Mouse (Mus musculus): Measurements from ENCODE around the gene Pcbd1. TPM values are rescaled to one million over a fixed set of nuclear protein-coding genes. Genes with fewer than 3 reads are reported as not detected.
"Not testable (repeated sequence)": the region's sequence is repeated elsewhere in the genome, so short reads cannot be mapped to it uniquely, and the experiment has no call there.

Pcbd1 gene
- polyA plus RNA-seq, 1 experiment, result 21.0 TPM

DNA sequence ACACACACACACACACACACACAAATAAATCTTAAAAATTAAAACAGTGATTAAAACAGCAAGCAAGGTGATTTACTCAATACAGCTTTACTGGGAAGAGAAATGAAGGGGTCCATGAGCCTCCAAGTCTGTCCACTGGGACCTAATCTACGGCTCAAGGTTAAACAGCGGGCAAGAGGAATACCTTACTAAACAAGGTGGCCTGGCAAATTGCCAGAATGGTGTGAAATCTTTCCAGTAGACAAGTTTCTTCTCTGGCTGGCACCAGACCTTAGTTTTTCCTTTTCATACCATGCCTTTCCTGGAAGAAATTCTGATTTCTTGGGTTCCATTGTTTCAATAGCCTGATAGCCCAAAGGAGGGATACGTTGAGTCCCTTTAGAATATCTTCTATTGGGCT, 663 bp upstream of the Pcbd1 start:
- no peak overlapping the region for H3K27ac ChIP-seq (ENCODE audit: insufficient read depth, low read depth, low read length)
- 44% methylated on average over 3 of the region's 3 CpGs for WGBS
- peaks cover 10% of the 10 kb centered on the region; the same call in 1 of the 2 replicates for H3K4me1 ChIP-seq (ENCODE audit: control insufficient read depth, insufficient read depth, insufficient read length, low read length)
- no peaks in the 10 kb centered on the region for H3K36me3 ChIP-seq (ENCODE audit: control insufficient read depth, insufficient read depth, low read length)
- no peak overlapping the region for H3K4me3 ChIP-seq (ENCODE audit: low read depth, low read length)
- TF ChIP-seq CTCF (IDR thresholded peaks at IDR 0.05; ENCODE audit: extremely low read depth, insufficient read length, insufficient replicate concordance, low read depth, low read length), result no peak
- no peak for TF ChIP-seq POLR2A (IDR thresholded peaks at IDR 0.05; ENCODE audit: low read depth, low read length)
- H3K27me3 ChIP-seq (ENCODE audit: control insufficient read depth, insufficient read depth, low read length), result no peaks in the 10 kb centered on the region

DNA sequence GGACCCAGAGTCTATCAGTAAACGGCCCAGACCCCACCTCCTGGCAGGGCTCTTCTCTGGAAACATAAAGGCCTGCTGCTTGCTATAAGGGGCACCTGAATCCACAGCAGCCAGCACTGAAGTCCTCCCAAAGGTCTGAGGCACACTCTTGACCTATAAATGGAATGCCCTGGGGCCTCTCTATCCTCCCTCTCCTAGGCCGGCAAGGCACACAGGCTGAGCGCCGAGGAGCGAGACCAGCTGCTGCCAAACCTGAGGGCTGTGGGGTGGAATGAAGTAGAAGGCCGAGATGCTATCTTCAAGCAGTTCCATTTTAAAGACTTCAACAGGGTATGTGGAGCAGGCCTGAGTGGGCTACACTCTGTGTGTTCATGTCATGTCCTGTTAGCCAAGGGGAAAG, 2.7 kb downstream of the Pcbd1 start:
- peaks cover 5% of the 10 kb centered on the region; the same call in 1 of the 2 replicates for H3K4me1 ChIP-seq (ENCODE audit: control insufficient read depth, insufficient read depth, insufficient read length, low read length)
- WGBS, result 88% methylated on average over 6 of the region's 6 CpGs
- no peaks in the 10 kb centered on the region for H3K27me3 ChIP-seq (ENCODE audit: control insufficient read depth, insufficient read depth, low read length)
- no peak overlapping the region for H3K4me3 ChIP-seq (ENCODE audit: low read depth, low read length)
- H3K27ac ChIP-seq (ENCODE audit: insufficient read depth, low read depth, low read length), result no peak overlapping the region
- no peak for TF ChIP-seq CTCF (IDR thresholded peaks at IDR 0.05; ENCODE audit: extremely low read depth, insufficient read length, insufficient replicate concordance, low read depth, low read length)
- TF ChIP-seq POLR2A (IDR thresholded peaks at IDR 0.05; ENCODE audit: low read depth, low read length), result no peak
- H3K36me3 ChIP-seq (ENCODE audit: control insufficient read depth, insufficient read depth, low read length), result peaks cover 9% of the 10 kb centered on the region

DNA sequence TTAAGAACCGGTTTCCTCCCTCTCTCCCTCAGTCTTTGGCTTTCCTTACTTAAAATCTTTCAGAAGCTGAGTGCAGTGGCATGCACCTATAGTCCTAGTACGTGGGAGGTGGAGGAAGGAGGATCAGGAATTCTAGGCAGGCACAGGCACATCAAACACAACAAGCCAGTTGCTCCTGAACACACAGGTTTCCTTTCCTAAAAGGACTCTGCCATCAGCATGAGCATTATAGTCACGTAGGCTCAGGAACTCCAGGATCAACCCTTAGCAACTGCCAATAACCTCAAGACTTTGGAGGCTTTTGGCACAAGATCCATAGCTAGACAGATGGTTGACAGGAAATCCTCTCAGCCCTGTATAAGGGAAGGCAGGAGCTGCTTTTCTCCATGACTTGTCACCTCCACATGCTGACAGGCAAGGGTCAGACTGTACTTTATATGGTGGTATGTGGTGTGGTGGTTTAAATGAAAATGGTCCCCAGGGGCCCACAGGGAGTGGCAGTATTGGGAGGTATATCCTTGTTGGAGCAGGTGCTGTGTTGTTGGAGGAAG, 14.5 kb downstream of the Pcbd1 start:
- H3K4me1 ChIP-seq (ENCODE audit: control insufficient read depth, insufficient read depth, insufficient read length, low read length), result no peaks in the 10 kb centered on the region
- H3K36me3 ChIP-seq (ENCODE audit: control insufficient read depth, insufficient read depth, low read length), result peaks cover 84% of the 10 kb centered on the region
- no peak overlapping the region for H3K4me3 ChIP-seq (ENCODE audit: low read depth, low read length)
- 91% methylated on average over 3 of the region's 3 CpGs for WGBS
- no peak overlapping the region for H3K27ac ChIP-seq (ENCODE audit: insufficient read depth, low read depth, low read length)
- H3K27me3 ChIP-seq (ENCODE audit: control insufficient read depth, insufficient read depth, low read length), result no peaks in the 10 kb centered on the region
- TF ChIP-seq POLR2A (IDR thresholded peaks at IDR 0.05; ENCODE audit: low read depth, low read length), result no peak
- TF ChIP-seq CTCF (IDR thresholded peaks at IDR 0.05; ENCODE audit: extremely low read depth, insufficient read length, insufficient replicate concordance, low read depth, low read length), result no peak

DNA sequence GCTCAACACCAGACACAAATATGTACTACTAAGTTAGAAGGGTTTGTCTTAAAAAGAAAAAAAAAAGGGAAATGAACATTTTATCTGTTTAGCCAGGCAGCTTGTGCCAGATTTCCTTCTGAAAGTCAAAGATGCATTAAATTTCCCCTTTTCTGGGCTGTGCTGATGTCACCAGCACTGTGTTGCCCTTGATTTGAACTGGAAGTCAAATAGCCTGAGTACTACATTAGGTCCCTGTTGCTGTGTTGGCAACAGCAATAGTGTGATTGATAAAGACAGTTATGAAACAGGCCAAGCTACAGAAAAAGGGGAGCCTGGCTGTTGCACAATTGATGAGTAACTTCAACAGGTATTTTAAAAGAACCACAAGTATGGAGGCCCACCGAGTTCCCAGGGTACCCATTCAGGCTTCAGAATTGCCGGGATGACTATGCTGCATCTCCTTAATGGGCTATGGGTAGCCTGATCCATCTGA, 25.2 kb downstream of the Pcbd1 start:
- Histone ChIP-seq H3K4me1 (ENCODE audit: control insufficient read depth, insufficient read depth, insufficient read length, low read length) (peaks cover 3% of the 10 kb centered on the region; the same call in 1 of the 2 replicates), H3K36me3 (ENCODE audit: control insufficient read depth, insufficient read depth, low read length) (peaks cover 47% of the 10 kb centered on the region), H3K27me3 (ENCODE audit: control insufficient read depth, insufficient read depth, low read length) (no peaks in the 10 kb centered on the region), H3K27ac (ENCODE audit: insufficient read depth, low read depth, low read length) (no peak overlapping the region), H3K4me3 (ENCODE audit: low read depth, low read length) (no peak overlapping the region)
- TF ChIP-seq CTCF (IDR thresholded peaks at IDR 0.05; ENCODE audit: extremely low read depth, insufficient read length, insufficient replicate concordance, low read depth, low read length) (no peak), POLR2A (IDR thresholded peaks at IDR 0.05; ENCODE audit: low read depth, low read length) (no peak)
- 90% methylated on average over 2 of the region's 2 CpGs for WGBS

DNA sequence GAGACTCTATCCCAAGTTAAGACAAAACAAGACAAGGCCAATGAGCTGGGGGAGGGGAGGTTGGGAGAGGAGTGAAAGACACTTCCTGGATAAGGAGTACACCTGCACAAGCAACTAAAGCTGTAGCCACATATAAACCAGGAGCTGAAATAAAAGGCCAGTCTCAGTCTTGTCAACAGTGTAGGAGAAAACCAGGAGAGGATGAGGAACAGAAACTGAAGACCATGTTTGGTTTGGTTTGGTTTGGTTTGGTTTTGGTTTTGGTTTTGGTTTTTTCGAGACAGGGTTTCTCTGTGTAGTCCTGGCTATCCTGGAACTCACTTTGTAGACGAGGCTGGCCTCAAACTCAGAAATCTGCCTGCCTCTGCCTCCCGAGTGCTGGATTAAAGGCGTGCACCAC, 32.6 kb downstream of the Pcbd1 start:
- H3K4me3 ChIP-seq (ENCODE audit: low read depth, low read length); H3K4me1 ChIP-seq (ENCODE audit: control insufficient read depth, insufficient read depth, insufficient read length, low read length); H3K27me3 ChIP-seq (ENCODE audit: control insufficient read depth, insufficient read depth, low read length): not testable (repeated sequence)
- H3K36me3 ChIP-seq (ENCODE audit: control insufficient read depth, insufficient read depth, low read length), result peaks cover 37% of the 10 kb centered on the region
- 68% methylated on average over 4 of the region's 4 CpGs for WGBS
- peak overlapping the region; percentile 92 for H3K27ac ChIP-seq (ENCODE audit: insufficient read depth, low read depth, low read length)

DNA sequence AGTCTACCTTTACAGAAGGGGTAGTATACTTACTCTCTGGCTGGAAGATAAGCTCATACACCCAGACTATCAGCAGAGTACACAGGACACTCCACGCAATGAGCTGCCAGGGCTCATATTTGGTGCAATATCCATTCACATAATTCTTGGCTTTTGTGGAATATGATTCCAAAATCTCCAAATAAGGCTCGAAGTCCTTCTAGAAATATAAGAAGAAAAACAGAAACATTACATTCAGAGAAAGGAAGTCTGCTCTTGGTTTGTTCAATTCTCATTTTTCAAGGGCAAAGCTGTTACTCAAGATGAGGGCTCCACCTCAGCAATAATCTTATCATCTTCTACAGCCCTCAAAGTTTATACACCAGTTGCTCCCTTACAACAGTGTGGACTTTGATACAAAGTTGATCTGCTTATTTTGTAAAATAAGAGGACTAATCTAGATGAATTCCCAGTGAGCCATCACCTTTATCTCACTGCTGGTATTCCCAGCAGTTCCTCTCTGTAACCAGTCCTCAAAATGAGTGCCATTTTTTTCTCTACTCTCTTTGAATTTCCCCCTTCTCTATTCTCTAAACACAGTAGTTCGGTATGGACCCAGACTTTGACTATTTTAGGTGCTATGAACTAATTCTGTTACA, 34.3 kb downstream of the Pcbd1 start:
- H3K27me3 ChIP-seq (ENCODE audit: control insufficient read depth, insufficient read depth, low read length), result no peaks in the 10 kb centered on the region
- WGBS, result 30% methylated on average over 3 of the region's 3 CpGs
- peaks cover 6% of the 10 kb centered on the region; the same call in 1 of the 2 replicates for H3K4me1 ChIP-seq (ENCODE audit: control insufficient read depth, insufficient read depth, insufficient read length, low read length)
- TF ChIP-seq CTCF (IDR thresholded peaks at IDR 0.05; ENCODE audit: extremely low read depth, insufficient read length, insufficient replicate concordance, low read depth, low read length) (no peak), POLR2A (IDR thresholded peaks at IDR 0.05; ENCODE audit: low read depth, low read length) (no peak)
- peak overlapping the region; percentile 96 for H3K27ac ChIP-seq (ENCODE audit: insufficient read depth, low read depth, low read length)
- no peak overlapping the region for H3K4me3 ChIP-seq (ENCODE audit: low read depth, low read length)
- H3K36me3 ChIP-seq (ENCODE audit: control insufficient read depth, insufficient read depth, low read length), result peaks cover 43% of the 10 kb centered on the region

DNA sequence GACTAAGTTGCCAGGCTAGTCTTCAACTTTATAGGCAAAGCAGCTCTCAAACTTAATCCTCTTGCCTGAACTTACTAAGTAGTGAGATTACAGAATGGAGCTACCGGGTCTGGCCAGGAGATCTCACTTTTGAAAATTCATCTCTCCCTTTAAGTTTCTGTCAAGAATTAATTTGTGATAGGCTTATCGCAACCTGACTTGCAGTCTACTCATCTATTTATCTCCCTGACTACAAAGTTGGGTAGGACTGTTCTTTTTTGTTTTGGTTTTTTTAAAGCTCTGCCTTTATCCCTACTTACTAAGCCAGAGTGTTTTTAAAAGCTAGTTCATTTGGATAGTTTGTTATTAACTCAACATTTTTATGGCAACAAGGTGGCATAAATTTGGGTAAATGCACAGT, 35.3 kb downstream of the Pcbd1 start:
- 85% methylated on average over 2 of the region's 2 CpGs for WGBS
- peaks cover 42% of the 10 kb centered on the region for H3K36me3 ChIP-seq (ENCODE audit: control insufficient read depth, insufficient read depth, low read length)
- TF ChIP-seq POLR2A (IDR thresholded peaks at IDR 0.05; ENCODE audit: low read depth, low read length) (no peak), CTCF (IDR thresholded peaks at IDR 0.05; ENCODE audit: extremely low read depth, insufficient read length, insufficient replicate concordance, low read depth, low read length) (no peak)

More for the DNA sequence above, 35.3 kb downstream of the Pcbd1 start:
- Histone ChIP-seq H3K27ac (ENCODE audit: insufficient read depth, low read depth, low read length) (peak overlapping the region; percentile 26), H3K4me1 (ENCODE audit: control insufficient read depth, insufficient read depth, insufficient read length, low read length) (peaks cover 11% of the 10 kb centered on the region; the same call in 1 of the 2 replicates), H3K27me3 (ENCODE audit: control insufficient read depth, insufficient read depth, low read length) (no peaks in the 10 kb centered on the region), H3K4me3 (ENCODE audit: low read depth, low read length) (no peak overlapping the region)
